In the genomic region with DNA sequence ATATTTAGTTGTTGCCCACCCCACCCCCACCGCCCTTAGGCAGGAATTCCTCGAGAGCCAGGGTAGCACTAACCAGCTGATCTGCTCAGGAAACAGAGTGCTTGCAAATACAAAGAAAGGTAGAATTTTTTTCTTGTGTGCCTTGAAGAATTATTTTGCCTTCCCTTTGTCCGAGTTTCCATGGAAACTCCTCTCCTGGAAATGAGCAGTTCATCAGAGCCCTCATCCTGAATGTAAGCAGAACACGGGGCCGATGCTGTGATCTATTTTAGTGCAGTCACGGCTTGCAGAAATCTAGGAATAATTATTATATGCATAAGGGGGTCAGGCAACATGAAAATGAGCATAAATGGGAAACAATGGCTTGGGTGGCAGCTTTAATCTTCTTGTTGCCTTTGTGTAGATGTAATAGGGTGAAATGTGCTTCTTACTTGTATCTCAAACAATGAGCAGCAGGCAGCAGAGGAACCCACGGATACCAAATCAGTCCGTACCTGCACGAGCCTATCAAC, we compare ENCODE assay signal across 14 mouse cellular contexts.
DNase-seq lines count a peak whose midpoint lies in the region; ATAC-seq and TF ChIP-seq lines count a peak whose summit lies in the region.
"Had no signal": no experiment of that assay in that cellular context is flagged by ENCODE, and none has a peak within 500 bp of the region (broad histone marks: within the 10 kb centered on the region; RNA-seq: fewer than 3 reads in every experiment).

No protein-coding gene starts in this region.

- TF ChIP-seq CTCF in lung, adult 2 months (IDR thresholded peaks at IDR 0.05; ENCODE audit: insufficient read depth, low read length), result no peak

- intact Hi-C loops in heart, postnatal 10 days (cut with DNase I), result no loop called here

- H3K27ac ChIP-seq in hindbrain, embryonic 12.5 days, result peak overlapping the region; percentile 60
- peak overlapping the region; percentile 94 for H3K27ac ChIP-seq in midbrain, embryonic 16.5 days (ENCODE audit: low read length)
- H3K27ac ChIP-seq: embryonic facial prominence, embryonic 12.5 days; limb, embryonic 13.5 days had no signal

- peak overlapping the region; percentile 31 for H3K4me2 ChIP-seq in hindbrain, embryonic 12.5 days (replicated peaks)
- H3K4me2 ChIP-seq in midbrain, embryonic 16.5 days (ENCODE audit: low read length), result peak overlapping the region; percentile 52
- H3K4me2 ChIP-seq: embryonic facial prominence, embryonic 12.5 days; limb, embryonic 13.5 days had no signal

- H3K4me3 ChIP-seq in hindbrain, embryonic 12.5 days, result no peak overlapping the region
- H3K4me3 ChIP-seq in midbrain, embryonic 16.5 days (ENCODE audit: low read depth, low read length), result no peak overlapping the region
- H3K4me3 ChIP-seq in lung, adult 2 months (replicated peaks; ENCODE audit: extremely low read depth, low read depth, low read length), result no peak overlapping the region
- H3K4me3 ChIP-seq: embryonic facial prominence, embryonic 12.5 days; limb, embryonic 13.5 days had no signal

- H3K4me1 ChIP-seq in hindbrain, embryonic 12.5 days, result peaks cover 17% of the 10 kb centered on the region
- H3K4me1 ChIP-seq in midbrain, embryonic 16.5 days (ENCODE audit: control insufficient read depth, insufficient read depth, low read length), result peaks cover 28% of the 10 kb centered on the region
- H3K4me1 ChIP-seq in lung, adult 2 months (ENCODE audit: control insufficient read depth, insufficient read depth, low read length), result peaks cover 4% of the 10 kb centered on the region; the same call in 1 of the 2 replicates

- H3K9ac ChIP-seq in hindbrain, embryonic 12.5 days, result no peak overlapping the region
- H3K9ac ChIP-seq in midbrain, embryonic 16.5 days (ENCODE audit: low read depth, low read length), result peak overlapping the region; percentile 57; the same call in 1 of the 2 replicates
- H3K9ac ChIP-seq: embryonic facial prominence, embryonic 12.5 days; limb, embryonic 13.5 days had no signal

- DNase-seq in right cerebral cortex, adult 18-20 months, result peak; percentile 42
- no peak for DNase-seq in right cerebral cortex, postnatal 14 days
- no peak for DNase-seq in ovary, adult 18-20 months (ENCODE audit: low spot score)
- no peak for DNase-seq in lung, adult 2 months
- DNase-seq in heart, postnatal 10 days, result no peak
- no peak for DNase-seq in ovary, postnatal 14 days (ENCODE audit: low spot score)
- DNase-seq: gastrocnemius, postnatal 36 days; heart, postnatal 36 days; kidney, postnatal 14 days; lung, postnatal 14 days had no signal

- H3K27me3 ChIP-seq in hindbrain, embryonic 12.5 days, result no peaks in the 10 kb centered on the region
- no peaks in the 10 kb centered on the region for H3K27me3 ChIP-seq in midbrain, embryonic 16.5 days (ENCODE audit: control insufficient read depth, insufficient read depth, low read depth, low read length)
- H3K27me3 ChIP-seq: embryonic facial prominence, embryonic 12.5 days; limb, embryonic 13.5 days had no signal

- H3K36me3 ChIP-seq in hindbrain, embryonic 12.5 days, result no peaks in the 10 kb centered on the region
- H3K36me3 ChIP-seq in midbrain, embryonic 16.5 days (ENCODE audit: control insufficient read depth, insufficient read depth, low read length), result no peaks in the 10 kb centered on the region
- H3K36me3 ChIP-seq: embryonic facial prominence, embryonic 12.5 days; limb, embryonic 13.5 days had no signal

- peak; percentile 67 for ATAC-seq in hindbrain, embryonic 12.5 days (ENCODE audit: low FRiP score)
- peak; percentile 93 for ATAC-seq in midbrain, embryonic 16.5 days

- no peak for TF ChIP-seq POLR2A in lung, adult 2 months (IDR thresholded peaks at IDR 0.05; ENCODE audit: borderline replicate concordance, extremely low read depth, low read depth, low read length)

- no peaks in the 10 kb centered on the region for H3K9me3 ChIP-seq in hindbrain, embryonic 12.5 days (replicated peaks)
- H3K9me3 ChIP-seq in midbrain, embryonic 16.5 days (replicated peaks; ENCODE audit: control insufficient read depth, low read length, poor library complexity, severe bottlenecking), result no peaks in the 10 kb centered on the region
- H3K9me3 ChIP-seq: embryonic facial prominence, embryonic 12.5 days; limb, embryonic 13.5 days had no signal

- 26% methylated on average over 9 of the region's 9 CpGs for WGBS in hindbrain, embryonic 12.5 days
- WGBS in midbrain, embryonic 16.5 days, result 3% methylated on average over 9 of the region's 9 CpGs
- 63% methylated on average over 9 of the region's 9 CpGs for WGBS in lung, adult 2 months
